Mouse (Mus musculus) CH12.LX (cell line): ENCODE results near the gene Gdpd5. TPM values are rescaled to one million over a fixed set of nuclear protein-coding genes. Genes with fewer than 3 reads are reported as not detected.
A peak's percentile ranks its signal among the peaks of the same experiment; 100 is the strongest.
"Not testable (repeated sequence)": the region's sequence is repeated elsewhere in the genome, so short reads cannot be mapped to it uniquely, and the experiment has no call there.

ENCODE experiments used
- DNase-seq: peaks from one replicate; pipeline ENCODE4 v3.0.0-alpha.2; 2013; ENCODE audit errors: extremely low read depth
- H3K27ac ChIP-seq: 2 replicates; pipeline ENCODE4 v1.5.1; 2012; ENCODE audit warnings: low read depth, mild to moderate bottlenecking, control low read depth, moderate library complexity; ENCODE audit not compliant: insufficient read depth
- H3K27me3 ChIP-seq: replicated peaks from 2 replicates; pipeline ENCODE3; 2012; ENCODE audit warnings: inconsistent platforms
- H3K36me3 ChIP-seq, 2 experiments: replicated peaks in 1 of 2; 2 replicates each; pipeline versions ENCODE3 to v1.6.1; 2012; ENCODE audit warnings: inconsistent platforms in 1 of 2, low read length in 1 of 2, mild to moderate bottlenecking in 1 of 2, mixed read lengths in 1 of 2, moderate library complexity in 1 of 2; ENCODE audit not compliant: control insufficient read depth in 1 of 2, insufficient read depth in 1 of 2
- H3K4me1 ChIP-seq, 2 experiments: 2 replicates each; pipeline ENCODE4 v1.6.1; 2012; ENCODE audit warnings: inconsistent platforms in 1 of 2, moderate library complexity in 1 of 2; ENCODE audit not compliant: insufficient read depth in 2 of 2, control insufficient read depth in 1 of 2
- H3K4me2 ChIP-seq: 2 replicates; pipeline ENCODE4 v1.6.1; 2012; ENCODE audit warnings: low read depth, mild to moderate bottlenecking, control low read depth; ENCODE audit not compliant: poor library complexity, insufficient read depth, severe bottlenecking
- H3K4me3 ChIP-seq, 3 experiments: fragments of 150-350 bp in 1 of 3; sonication (generic) in 1 of 3; replicated peaks in 1 of 3; 2 replicates each; pipeline versions ENCODE3 to v1.5.1; 2011 to 2012; ENCODE audit warnings: low read depth in 2 of 3, low read length in 2 of 3, mild to moderate bottlenecking in 2 of 3, moderate library complexity in 2 of 3, control low read depth in 1 of 3, improper control_type of control experiment in 1 of 3, inconsistent platforms in 1 of 3, mixed read lengths in 1 of 3; ENCODE audit not compliant: poor library complexity in 1 of 3
- H3K79me2 ChIP-seq: replicated peaks from 2 replicates; pipeline ENCODE4 v1.6.1; 2012; ENCODE audit warnings: mild to moderate bottlenecking, moderate library complexity; ENCODE audit not compliant: control insufficient read depth, poor library complexity, insufficient read depth, severe bottlenecking; ENCODE audit errors: extremely low read depth
- H3K9ac ChIP-seq: 2 replicates; pipeline ENCODE4 v1.6.1; 2012; ENCODE audit warnings: low read depth, mild to moderate bottlenecking, control low read depth, moderate library complexity; ENCODE audit not compliant: insufficient read depth
- H3K9me3 ChIP-seq: replicated peaks from 2 replicates; pipeline ENCODE3; 2012; ENCODE audit warnings: low read length, inconsistent platforms, mixed read lengths
- BHLHE40 ChIP-seq: IDR thresholded peaks from 2 replicates; pipeline ENCODE4 v1.6.1; 2011; ENCODE audit warnings: mild to moderate bottlenecking, low read depth, low read length, improper control_type of control experiment
- CHD1 ChIP-seq: IDR thresholded peaks from 2 replicates; pipeline ENCODE4 v1.6.1; 2012; ENCODE audit warnings: low read depth, low read length, improper control_type of control experiment, inconsistent platforms
- CTCF ChIP-seq, 2 experiments: IDR thresholded peaks in 1 of 2; conservative IDR thresholded peaks in 1 of 2; 2 replicates each; pipeline ENCODE4 v1.5.1; 2011 to 2012; ENCODE audit warnings: low read depth in 2 of 2, low read length in 2 of 2, improper control_type of control experiment in 1 of 2, inconsistent platforms in 1 of 2, mild to moderate bottlenecking in 1 of 2, moderate library complexity in 1 of 2
- ELF1 ChIP-seq: IDR thresholded peaks from 2 replicates; pipeline ENCODE4 v1.6.1; 2014; ENCODE audit warnings: low read depth, mild to moderate bottlenecking, inconsistent platforms, low read length, improper control_type of control experiment
- HCFC1 ChIP-seq: IDR thresholded peaks from 2 replicates; pipeline ENCODE4 v1.6.1; 2012; ENCODE audit warnings: low read depth, mild to moderate bottlenecking, inconsistent platforms, low read length, improper control_type of control experiment
- JUN ChIP-seq: IDR thresholded peaks from 2 replicates; pipeline ENCODE4 v1.6.1; 2011; ENCODE audit warnings: low read depth, mild to moderate bottlenecking, low read length, improper control_type of control experiment, moderate library complexity; ENCODE audit not compliant: insufficient read depth
- KAT2A ChIP-seq: IDR thresholded peaks from 2 replicates; pipeline ENCODE4 v1.6.1; 2012; ENCODE audit warnings: low read length, improper control_type of control experiment, inconsistent platforms; ENCODE audit not compliant: insufficient replicate concordance
- MAX ChIP-seq: IDR thresholded peaks from 2 replicates; pipeline ENCODE4 v1.6.1; 2011; ENCODE audit warnings: low read length, improper control_type of control experiment
- MAZ ChIP-seq: IDR thresholded peaks from 2 replicates; pipeline ENCODE4 v1.6.1; 2012; ENCODE audit warnings: low read depth, mild to moderate bottlenecking, inconsistent platforms, low read length, improper control_type of control experiment, moderate library complexity
- MEF2A ChIP-seq: IDR thresholded peaks from 2 replicates; pipeline ENCODE4 v1.6.1; 2014; ENCODE audit warnings: low read depth, mild to moderate bottlenecking, inconsistent platforms, low read length, improper control_type of control experiment, borderline replicate concordance
- NRF1 ChIP-seq: IDR thresholded peaks from 2 replicates; pipeline ENCODE4 v1.6.1; 2014; ENCODE audit warnings: low read depth, mild to moderate bottlenecking, inconsistent platforms, low read length, improper control_type of control experiment, moderate library complexity
- POLR2AphosphoS2 ChIP-seq: IDR thresholded peaks from 2 replicates; pipeline ENCODE4 v1.6.1; 2011; ENCODE audit warnings: low read depth, low read length, improper control_type of control experiment
- RAD21 ChIP-seq: IDR thresholded peaks from 2 replicates; pipeline ENCODE4 v1.6.1; 2011; ENCODE audit warnings: low read depth, mild to moderate bottlenecking, low read length, improper control_type of control experiment, moderate library complexity
- RCOR1 ChIP-seq: conservative IDR thresholded peaks from 2 replicates; pipeline ENCODE4 v1.6.1; 2012; ENCODE audit warnings: low read depth, mild to moderate bottlenecking, inconsistent platforms, low read length, improper control_type of control experiment
- SIN3A ChIP-seq: IDR thresholded peaks from 2 replicates; pipeline ENCODE4 v1.6.1; 2012; ENCODE audit warnings: low read length, improper control_type of control experiment, inconsistent platforms
- TBP ChIP-seq: conservative IDR thresholded peaks from 2 replicates; pipeline ENCODE4 v1.6.1; 2011; ENCODE audit warnings: low read depth, low read length, improper control_type of control experiment
- UBTF ChIP-seq: IDR thresholded peaks from 2 replicates; pipeline ENCODE4 v1.6.1; 2012; ENCODE audit warnings: low read depth, mild to moderate bottlenecking, inconsistent platforms, low read length, improper control_type of control experiment, moderate library complexity
- USF1 ChIP-seq: IDR thresholded peaks from 2 replicates; pipeline ENCODE4 v1.6.1; 2014; ENCODE audit warnings: low read depth, mild to moderate bottlenecking, inconsistent platforms, low read length, improper control_type of control experiment
- ZC3H11A ChIP-seq: IDR thresholded peaks from 2 replicates; pipeline ENCODE4 v1.6.1; 2012; ENCODE audit warnings: low read depth, mild to moderate bottlenecking, inconsistent platforms, low read length, improper control_type of control experiment
- ZKSCAN1 ChIP-seq: IDR thresholded peaks from 2 replicates; pipeline ENCODE4 v1.6.1; 2012; ENCODE audit warnings: low read depth, inconsistent platforms, low read length, improper control_type of control experiment, borderline replicate concordance
- ZMIZ1 ChIP-seq: IDR thresholded peaks from 2 replicates; pipeline ENCODE4 v1.6.1; 2012; ENCODE audit warnings: low read depth, mild to moderate bottlenecking, inconsistent platforms, low read length, improper control_type of control experiment
- ZNF384 ChIP-seq: IDR thresholded peaks from 2 replicates; pipeline ENCODE4 v1.6.1; 2012; ENCODE audit warnings: low read depth, low read length, improper control_type of control experiment, inconsistent platforms
- dilution Hi-C: fragments of 300-500 bp; cut with MboI; formaldehyde crosslinking; loops from 2 replicates; pipeline ENCODE4 v1.14.3; 2020; ENCODE audit warnings: low sequenced_read_pairs; ENCODE audit not compliant: extremely low pct_unique_long_range_greater_than_20kb, extremely low pct_ligation_motif_present
- in situ Hi-C: fragments of 300-500 bp; cut with MboI; formaldehyde crosslinking; loops from 3 replicates; pipeline ENCODE4 v1.14.3; 2019; ENCODE audit warnings: low sequenced_read_pairs, low pct_ligation_motif_present, low pct_unique_long_range_greater_than_20kb, mixed read lengths
- polyA plus RNA-seq: library from polyadenylated mRNA; unstranded; fragments of >175 nt; gene quantifications from 2 replicates; pipeline ENCODE4 v1.2.1, GENCODE M21; 2012; ENCODE audit warnings: low read depth; ENCODE audit not compliant: insufficient read length
- total RNA-seq, 2 experiments: library from RNA; depleted of rRNA; stranded (reverse); fragments of 300-350 nt in 1 of 2; fragments of >200 nt in 1 of 2; gene quantifications; 2 replicates each; pipeline ENCODE4 v1.2.3; 2012 to 2014

Gdpd5 gene
- total and polyA plus RNA-seq, 3 experiments: 2.4 to 9.1 (median 9.0) TPM

- H3K4me1 ChIP-seq: peaks cover 0 to 19% of the 10 kb centered on the region in 2 experiments; a peak in 2 of 4 replicates
- H3K79me2 ChIP-seq: no peaks in the 10 kb centered on the region
- in situ Hi-C loops: loop anchor here (5.0 kb wide), 1 partner anchor 53 kb away; no protein-coding TSS in a partner anchor
- H3K36me3 ChIP-seq: no peaks in the 10 kb centered on the region
- no peak overlapping the region for H3K4me2 ChIP-seq
- no peaks in the 10 kb centered on the region for H3K9me3 ChIP-seq
- no peaks in the 10 kb centered on the region for H3K27me3 ChIP-seq
- DNase-seq: no peak
- dilution Hi-C loops: no loop called here
- no peak overlapping the region for H3K27ac ChIP-seq
- H3K9ac ChIP-seq: no peak overlapping the region
- TF ChIP-seq ZMIZ1: no peak
- TF ChIP-seq ZC3H11A: no peak
- no peak for TF ChIP-seq USF1
- TF ChIP-seq SIN3A: no peak
- no peak for TF ChIP-seq ELF1
- no peak overlapping the region for H3K4me3 ChIP-seq
Measured at GRCm38 (mm10) chr7:99504556-99504955, 123.3 kb downstream of the Gdpd5 start.

GRCm38 (mm10) chr7:99508187-99508586 lies 127.0 kb downstream of the Gdpd5 start:
- peak; percentile 41 for DNase-seq
- H3K9ac ChIP-seq, in situ Hi-C loops, H3K79me2 ChIP-seq, H3K4me2 ChIP-seq, dilution Hi-C loops, H3K36me3 ChIP-seq, H3K4me3 ChIP-seq, H3K27ac ChIP-seq, H3K9me3 ChIP-seq, H3K27me3 ChIP-seq: not testable (repeated sequence)
- peak; percentile 79; the same call in 1 of the 2 replicates for TF ChIP-seq TBP
- H3K4me1 ChIP-seq: peaks cover 0 to 19% of the 10 kb centered on the region in 2 experiments; a peak in 2 of 4 replicates

- DNase-seq: no peak
- H3K79me2 ChIP-seq: no peaks in the 10 kb centered on the region
- H3K36me3 ChIP-seq: no peaks in the 10 kb centered on the region
- H3K4me2 ChIP-seq: no peak overlapping the region
- dilution Hi-C loops: no loop called here
- no peaks in the 10 kb centered on the region for H3K27me3 ChIP-seq
- no peak overlapping the region for H3K9ac ChIP-seq
- in situ Hi-C loops: no loop called here
- no peak for TF ChIP-seq MAX
- no peak for TF ChIP-seq CHD1
- TF ChIP-seq JUN: no peak
- no peak for TF ChIP-seq ZNF384
- no peak for TF ChIP-seq ZC3H11A
- TF ChIP-seq HCFC1: no peak
- no peak for TF ChIP-seq CTCF (conservative IDR thresholded peaks at IDR 0.05 in 1 of 2, IDR thresholded peaks at IDR 0.05 in 1 of 2; ENCODE audit: low read depth in 2 of 2, low read length in 2 of 2)
- no peak for TF ChIP-seq UBTF
- TF ChIP-seq NRF1: no peak
- no peak for TF ChIP-seq KAT2A
- TF ChIP-seq ZKSCAN1: no peak
- no peak for TF ChIP-seq POLR2AphosphoS2
- no peak for TF ChIP-seq MEF2A
- TF ChIP-seq BHLHE40: no peak
- no peak for TF ChIP-seq MAZ
- no peak for TF ChIP-seq RCOR1
- no peak for TF ChIP-seq RAD21
- TF ChIP-seq ELF1: no peak
- H3K27ac ChIP-seq: no peak overlapping the region
- no peaks in the 10 kb centered on the region for H3K9me3 ChIP-seq
- no peak overlapping the region for H3K4me3 ChIP-seq
- H3K4me1 ChIP-seq: peaks cover 0 to 19% of the 10 kb centered on the region in 2 experiments; a peak in 2 of 4 replicates
Measured at GRCm38 (mm10) chr7:99510087-99510501, 128.9 kb downstream of the Gdpd5 start.
